Mouse (Mus musculus): Measurements from ENCODE around the gene 2610507B11Rik. TPM values are rescaled to one million over a fixed set of nuclear protein-coding genes. Genes with fewer than 3 reads are reported as not detected.

2610507B11Rik gene
- total RNA-seq (2021) = 100 to 1,000 TPM; 192 to 198 TPM
- long read RNA-seq, experiment 1, full-length matches to known transcripts = 49 of 99 reads
- long read RNA-seq, experiment 1, partial matches to known transcripts = 43 of 99 reads
- long read RNA-seq, experiment 1, other reads (novel, unspliced or antisense) = 7 of 99 reads
- long read RNA-seq, experiment 2, full-length matches to known transcripts = 86 of 156 reads
- long read RNA-seq, experiment 2, partial matches to known transcripts = 52 of 156 reads
- long read RNA-seq, experiment 2, other reads (novel, unspliced or antisense) = 18 of 156 reads

DNA sequence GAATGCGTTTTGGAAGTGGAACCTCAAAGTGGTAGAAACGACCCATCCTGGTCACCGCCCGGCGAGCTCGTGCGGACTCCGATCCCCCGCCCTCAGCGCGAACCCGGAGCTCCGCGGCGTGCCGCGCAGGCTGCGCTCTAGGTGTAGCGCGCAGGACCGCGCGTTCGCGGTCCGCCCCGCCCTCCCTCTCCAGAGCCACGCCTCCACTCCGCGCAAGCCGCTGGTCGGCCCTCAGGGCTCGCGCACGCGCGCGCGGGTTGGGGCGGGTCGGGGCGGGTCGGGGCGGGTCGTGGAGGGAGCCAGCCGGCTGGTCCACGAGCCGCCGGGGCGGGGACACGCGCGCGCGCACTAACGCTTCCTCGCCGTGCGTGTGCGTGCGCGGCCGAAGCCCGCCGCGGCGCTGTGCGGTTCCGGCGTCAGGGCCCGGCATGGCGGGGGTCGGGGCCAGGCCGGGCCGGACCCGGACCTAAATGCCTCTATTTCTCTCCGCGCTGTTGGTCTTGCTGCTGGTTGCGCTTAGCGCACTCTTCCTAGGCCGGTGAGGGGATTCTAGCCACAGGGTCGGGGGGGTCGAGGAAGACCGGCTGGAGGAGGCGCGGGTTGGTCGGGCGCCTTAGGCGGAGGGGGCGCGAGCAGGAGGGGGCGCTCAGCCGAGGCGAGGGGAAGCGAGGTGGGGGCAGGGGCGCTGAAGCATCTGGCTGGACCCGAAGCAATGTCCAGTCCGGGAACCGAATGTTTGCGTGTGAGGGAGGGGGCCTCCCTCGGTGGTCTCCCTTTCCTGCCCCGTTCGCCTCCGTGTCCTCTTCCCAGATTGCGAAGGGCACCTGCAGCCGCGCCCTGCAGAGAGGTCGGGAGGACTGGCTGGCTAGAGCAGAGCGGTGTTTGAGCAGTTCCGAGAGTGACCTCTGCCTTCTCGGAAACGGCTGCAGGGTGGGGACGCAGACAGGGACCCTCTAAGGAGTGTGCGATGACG, at the start of gene 2610507B11Rik:
2610507B11Rik (plus strand) TSS at position 373 of the 973 bp plus-strand sequence.
- peak; percentile 22; the same call in 1 of the 2 replicates for TF ChIP-seq CTCF (conservative IDR thresholded peaks at IDR 0.05)
- DNase-seq (ENCODE audit: low spot score in 2 of 2) = peak; percentile 91

DNA sequence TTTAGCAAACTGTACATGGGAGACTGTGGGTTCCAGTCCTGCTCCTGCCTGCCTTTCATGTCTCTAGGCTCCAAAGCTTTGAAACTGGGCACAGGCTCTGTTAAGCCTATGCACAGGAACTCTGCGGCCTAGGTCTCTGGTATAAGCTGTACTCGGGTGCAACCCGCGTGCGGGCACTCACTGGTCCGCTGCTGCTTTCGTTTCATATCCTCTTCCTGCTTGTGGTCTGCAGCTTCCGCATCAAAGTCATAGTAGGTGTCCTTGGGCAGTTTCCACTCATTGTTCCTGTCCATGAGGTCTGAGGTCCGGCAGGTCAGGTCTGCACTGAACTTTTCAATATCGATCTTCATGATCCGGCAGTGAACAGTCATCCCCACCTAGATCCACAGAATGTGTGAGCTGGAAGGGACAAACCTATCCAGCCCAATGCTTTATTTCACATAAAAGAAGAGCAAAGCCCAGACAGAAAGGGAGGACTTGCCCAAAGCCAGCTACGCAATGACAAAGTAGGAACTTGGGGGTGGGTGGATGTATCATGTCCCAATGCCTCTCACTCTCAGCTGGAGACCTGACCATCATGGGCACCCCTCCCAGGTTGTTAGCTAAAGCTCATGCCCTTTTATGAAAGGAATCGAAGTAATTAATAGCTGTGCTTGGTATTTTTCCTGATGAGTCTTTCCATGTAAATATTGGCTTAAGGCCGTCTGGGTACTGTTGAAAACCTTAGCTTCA, 48.3 kb upstream of the 2610507B11Rik start:
- H3K4me3 ChIP-seq = no peak overlapping the region
- no peak for TF ChIP-seq CTCF (conservative IDR thresholded peaks at IDR 0.05)
- no peak overlapping the region for H3K27ac ChIP-seq
- DNase-seq (ENCODE audit: low spot score in 2 of 2) = no peak

More for the DNA sequence above, at the start of gene 2610507B11Rik:
- Histone ChIP-seq H3K27ac (peak within 1 kb of the TSS; percentile 92), H3K4me3 (peak within 1 kb of the TSS; percentile 95)

DNA sequence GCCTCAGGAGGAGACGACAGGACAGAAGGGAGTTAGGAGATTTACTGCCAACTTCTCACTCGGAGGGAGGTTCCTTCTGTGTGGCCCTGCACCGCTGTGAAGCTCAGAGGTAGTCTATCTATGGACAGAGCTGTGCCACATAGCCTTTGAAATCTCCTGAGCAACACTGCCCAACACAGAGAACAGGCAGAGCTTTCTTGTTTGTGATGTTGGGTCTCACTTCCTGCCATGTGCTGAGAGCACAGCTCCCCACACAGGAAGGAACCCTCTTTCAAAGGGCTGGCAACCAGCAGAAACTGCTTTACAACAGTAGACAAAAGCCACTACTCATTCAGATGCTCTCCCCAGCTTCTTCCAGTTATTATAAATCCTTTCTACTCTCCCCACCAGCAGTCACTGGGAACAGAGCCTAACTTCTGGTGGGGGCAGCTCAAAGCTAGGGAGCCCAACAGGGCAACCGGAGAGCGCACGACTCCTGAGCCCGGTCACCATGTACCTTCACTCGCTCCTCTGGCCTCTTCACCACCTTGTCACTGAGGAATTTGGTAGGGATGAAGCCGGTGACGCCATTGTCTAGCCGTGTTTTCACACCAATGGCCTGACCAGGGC, 45.7 kb upstream of the 2610507B11Rik start:
- no peak overlapping the region for H3K4me3 ChIP-seq
- no peak for TF ChIP-seq CTCF (conservative IDR thresholded peaks at IDR 0.05)
- peak overlapping the region; percentile 84 for H3K27ac ChIP-seq
- DNase-seq (ENCODE audit: low spot score in 2 of 2) = peak in 1 of 2 experiments; percentile 41

DNA sequence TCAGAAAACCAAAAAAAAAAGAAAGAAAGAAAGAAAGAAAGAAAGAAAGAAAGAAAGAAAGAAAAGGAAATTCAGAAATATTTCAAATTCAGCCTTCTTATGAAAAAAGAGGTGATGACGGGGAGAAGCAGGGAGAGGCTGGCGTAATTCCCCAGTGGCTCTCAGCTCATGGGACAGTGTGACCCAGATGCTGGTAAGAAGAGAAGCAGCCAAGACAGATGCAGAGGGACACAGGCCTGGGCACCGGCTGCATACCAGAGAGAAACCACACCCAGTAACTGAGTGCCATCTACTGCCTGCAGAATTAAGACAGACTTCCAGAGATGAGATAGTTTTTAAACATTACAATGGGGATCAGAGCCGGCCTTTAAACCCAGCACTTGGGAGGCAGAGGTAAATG, 38.0 kb upstream of the 2610507B11Rik start:
- H3K27ac ChIP-seq = no peak overlapping the region
- TF ChIP-seq CTCF (conservative IDR thresholded peaks at IDR 0.05) = no peak
- DNase-seq (ENCODE audit: low spot score in 2 of 2) = no peak
- no peak overlapping the region for H3K4me3 ChIP-seq

DNA sequence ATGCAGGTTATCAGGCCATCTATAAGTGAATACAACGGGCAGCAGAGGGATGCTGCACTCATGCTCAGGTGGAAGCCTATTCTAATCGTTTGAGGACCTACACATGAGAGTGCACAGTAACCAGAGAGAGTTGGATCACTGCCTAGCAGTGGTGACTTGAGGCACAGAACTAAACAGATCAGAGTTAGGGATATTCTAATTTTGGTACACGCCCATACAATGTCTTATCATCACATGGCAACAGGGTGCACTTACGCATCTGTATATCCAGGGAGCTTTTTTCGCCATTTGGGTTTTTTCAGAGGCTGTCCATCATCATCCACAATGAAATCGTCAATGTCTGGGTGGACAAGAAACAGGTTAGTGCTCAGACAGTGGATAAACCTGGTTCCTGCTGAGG, 30.0 kb upstream of the 2610507B11Rik start:
- no peak overlapping the region for H3K4me3 ChIP-seq
- TF ChIP-seq CTCF (conservative IDR thresholded peaks at IDR 0.05) = no peak

DNA sequence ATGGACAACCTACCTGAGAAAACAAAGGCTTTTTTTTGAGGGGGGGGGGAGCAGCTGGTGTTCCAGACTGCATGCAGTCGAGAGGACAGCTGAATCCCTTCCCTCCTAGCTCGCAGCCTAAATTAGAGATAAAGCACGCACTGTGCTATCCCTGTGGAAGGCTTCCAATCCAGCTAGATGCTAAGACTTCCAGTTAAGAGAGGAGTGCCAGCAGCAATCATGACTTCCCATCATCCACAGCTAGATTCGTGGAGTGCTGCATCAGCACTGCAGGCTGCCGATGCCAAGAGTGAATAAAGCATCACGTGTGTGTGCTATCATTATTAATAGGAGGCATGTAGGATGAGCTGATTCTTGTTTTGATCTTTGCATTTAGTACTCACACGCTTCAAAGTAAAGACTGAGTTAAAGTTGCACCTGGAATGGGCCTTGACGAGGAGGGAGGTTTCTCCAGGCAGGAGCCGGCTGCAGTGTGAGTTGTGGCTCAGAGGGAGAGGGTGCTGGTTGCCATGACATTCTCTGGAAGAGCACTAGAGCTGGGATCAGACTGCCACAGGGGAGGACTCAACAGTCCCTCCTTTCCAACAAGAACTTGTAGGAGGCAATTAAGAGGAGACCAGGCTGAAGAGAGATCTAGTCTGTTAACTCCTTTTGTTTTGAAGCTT, 21.2 kb upstream of the 2610507B11Rik start:
- Histone ChIP-seq H3K27ac (peak overlapping the region; percentile 92), H3K4me3 (peak overlapping the region; percentile 20; the same call in 1 of the 2 replicates)
- TF ChIP-seq CTCF (conservative IDR thresholded peaks at IDR 0.05) = no peak
- peak; percentile 67 to 82 for DNase-seq (ENCODE audit: low spot score in 2 of 2)

More for the DNA sequence above, 30.0 kb upstream of the 2610507B11Rik start:
- H3K27ac ChIP-seq = no peak overlapping the region
- DNase-seq (ENCODE audit: low spot score in 2 of 2) = no peak

DNA sequence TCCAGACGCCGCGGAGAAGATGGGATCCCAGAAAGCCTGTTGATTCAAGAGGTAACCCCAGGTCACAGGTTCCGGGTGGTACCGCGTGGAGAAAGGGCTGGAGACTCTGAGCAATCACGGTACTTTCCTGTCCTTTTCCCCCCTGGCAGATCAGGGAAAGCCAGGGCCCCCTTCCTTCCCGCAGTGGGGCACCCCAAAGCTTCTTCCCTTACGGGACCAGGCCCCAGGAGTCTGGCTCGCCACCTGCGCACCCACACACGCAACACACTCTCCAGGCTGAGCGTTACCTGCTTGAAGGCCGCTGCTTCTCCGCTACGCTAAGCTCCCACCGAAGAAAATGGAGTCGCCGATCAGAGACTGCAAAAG, 16.3 kb upstream of the 2610507B11Rik start:
- Histone ChIP-seq H3K4me3 (peak overlapping the region; percentile 99), H3K27ac (peak overlapping the region; percentile 98)
- TF ChIP-seq CTCF (conservative IDR thresholded peaks at IDR 0.05) = no peak
- no peak for DNase-seq (ENCODE audit: low spot score in 2 of 2)

DNA sequence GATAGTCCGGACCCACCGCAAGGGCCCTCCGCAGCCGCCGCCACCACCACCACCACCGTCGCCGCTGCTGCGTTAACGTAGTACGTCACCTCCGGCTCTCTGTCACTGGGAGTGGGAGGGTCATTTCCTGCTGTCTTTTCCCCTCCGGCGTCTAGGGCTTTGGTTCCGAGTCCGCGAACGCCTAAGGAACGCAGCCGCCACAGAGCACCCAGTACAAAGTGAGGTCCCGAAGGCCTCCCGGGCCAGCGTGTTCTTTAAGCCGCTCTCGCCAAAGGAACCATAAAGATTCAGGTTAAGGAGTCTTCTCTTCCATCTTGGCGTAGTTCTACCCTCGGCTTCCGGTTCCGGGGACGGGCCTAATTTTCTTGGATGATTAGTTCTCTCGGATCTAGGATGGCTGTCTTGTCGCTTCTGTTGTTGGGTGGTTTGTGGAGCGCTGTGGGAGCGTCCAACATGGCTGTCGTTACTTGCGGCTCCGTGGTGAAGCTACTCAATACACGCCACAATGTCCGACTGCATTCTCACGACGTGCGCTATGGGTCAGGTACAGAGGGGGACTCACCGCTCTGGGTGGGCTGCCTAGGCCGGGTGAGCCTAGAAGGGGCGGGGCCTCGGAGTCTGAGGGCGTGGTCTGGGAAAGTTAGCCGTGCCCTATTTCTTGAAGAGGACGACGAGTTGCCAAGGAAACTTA, 15.8 kb upstream of the 2610507B11Rik start, which contains the start of the genes Sdf2 and Supt6:
Sdf2 (plus strand) TSS at position 120 of the 691 bp plus-strand sequence.
Supt6 (minus strand) TSS at position 361 of the 691 bp plus-strand sequence.
- DNase-seq (ENCODE audit: low spot score in 2 of 2) = peak; percentile 81 to 85

DNA sequence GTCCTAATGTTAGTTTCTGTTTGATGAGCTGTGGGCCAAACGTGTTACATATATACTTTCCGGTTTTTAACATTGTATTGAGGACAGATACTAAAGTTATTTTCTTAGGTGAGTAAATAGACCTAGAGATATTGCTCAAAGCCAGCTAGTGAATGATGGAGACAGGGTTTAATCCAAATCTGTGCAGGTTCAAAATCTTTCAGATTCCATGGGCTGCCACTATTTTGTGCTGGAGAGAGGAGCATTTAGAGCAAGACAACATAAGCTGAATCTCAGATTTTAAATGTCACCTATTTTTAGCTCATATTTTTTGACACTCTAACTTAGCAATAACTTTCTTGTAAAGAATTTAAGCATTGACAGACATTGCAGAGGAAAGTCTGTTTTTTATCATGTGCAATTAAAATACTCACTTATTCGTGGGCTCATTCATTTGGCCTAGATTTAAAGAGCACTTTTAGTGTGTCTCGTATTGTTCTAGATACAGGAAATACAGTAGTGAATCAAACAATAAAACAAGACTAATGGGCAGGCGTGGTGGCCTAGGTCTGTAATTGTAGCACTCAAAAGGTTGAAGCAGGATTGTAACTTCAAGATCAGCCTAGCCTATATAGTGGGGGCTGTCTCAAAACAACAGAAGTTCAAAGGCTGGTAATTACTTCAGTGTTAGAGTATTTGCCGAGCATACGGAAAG, 15.1 kb upstream of the 2610507B11Rik start:
- TF ChIP-seq CTCF (conservative IDR thresholded peaks at IDR 0.05) = no peak
- DNase-seq (ENCODE audit: low spot score in 2 of 2) = no peak
- peak overlapping the region; percentile 99 for H3K4me3 ChIP-seq
- H3K27ac ChIP-seq = peak overlapping the region; percentile 98

More for the DNA sequence above, 15.8 kb upstream of the 2610507B11Rik start, which contains the start of the genes Sdf2 and Supt6:
- Histone ChIP-seq H3K4me3 (peak within 1 kb of the TSS; percentile 99), H3K27ac (peak within 1 kb of the TSS; percentile 98)
- TF ChIP-seq CTCF (conservative IDR thresholded peaks at IDR 0.05) = no peak; the same call in 1 of the 2 replicates

DNA sequence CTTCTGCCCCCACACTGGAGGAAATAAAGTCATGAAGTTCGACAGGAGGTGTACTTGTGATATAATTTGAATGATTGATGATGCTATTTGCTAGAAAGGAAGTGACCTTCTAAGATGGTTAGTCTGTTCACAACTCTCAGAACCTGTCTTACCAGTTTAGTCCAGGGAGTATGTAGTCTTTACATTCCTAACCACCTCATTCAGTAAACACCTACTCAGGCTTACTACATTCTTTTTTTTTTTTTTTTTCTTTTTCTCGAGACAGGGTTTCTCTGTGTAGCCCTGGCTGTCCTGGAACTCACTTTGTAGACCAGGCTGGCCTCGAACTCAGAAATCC, 14.6 kb upstream of the 2610507B11Rik start:
- Histone ChIP-seq H3K27ac (0 out of 2 replicates have a peak overlapping the region, but pooled peaks have one; percentile 98), H3K4me3 (peak overlapping the region; percentile 99; the same call in 1 of the 2 replicates)
- no peak for DNase-seq (ENCODE audit: low spot score in 2 of 2)
- TF ChIP-seq CTCF (conservative IDR thresholded peaks at IDR 0.05) = no peak
